Mouse (Mus musculus): ENCODE measurements around the gene R3hdm1.

DNA sequence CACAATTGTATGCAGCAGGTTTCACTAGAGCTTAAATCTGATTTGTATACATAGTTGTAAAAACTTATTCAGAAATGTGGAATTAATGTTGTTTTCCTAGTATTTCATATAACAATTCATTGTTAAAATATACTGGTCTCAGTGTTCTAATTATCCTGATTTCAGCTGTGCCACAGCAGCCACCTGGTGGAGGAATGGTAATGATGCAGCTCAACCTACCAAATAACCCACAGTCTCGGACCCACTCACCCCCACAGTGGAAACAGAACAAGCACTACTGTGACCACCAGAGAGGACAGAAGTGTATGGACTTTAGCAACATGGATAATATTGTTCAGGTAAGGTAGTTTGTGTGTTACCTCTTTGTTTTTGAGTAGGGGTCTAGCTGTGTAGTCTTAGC is 120.2 kb downstream of the R3hdm1 start:
- TF ChIP-seq CTCF (IDR thresholded peaks at IDR 0.05; ENCODE audit: borderline replicate concordance, insufficient read depth, low read depth, low read length): no peak; the same call in 1 of the 2 replicates
- TF ChIP-seq POLR2A (IDR thresholded peaks at IDR 0.05; ENCODE audit: borderline replicate concordance, insufficient read depth, low read length): no peak
